Mouse (Mus musculus) midbrain, embryonic 11.5 days (tissue): ENCODE measurements around the gene Arid4a. TPM values are rescaled to one million over a fixed set of nuclear protein-coding genes. Genes with fewer than 3 reads are reported as not detected.
A peak's percentile ranks its signal among the peaks of the same experiment; 100 is the strongest.

Source experiments
- ATAC-seq: fragments of 200-750 bp; cut with Nextera tagmentation; 2 replicates; pipeline ENCODE4 v1.8.0; 2017; ENCODE audit warnings: moderate TSS enrichment, moderate library complexity; ENCODE audit not compliant: low FRiP score
- DNase-seq: peaks from one replicate; pipeline ENCODE4 v3.0.0; 2015; ENCODE audit warnings: low spot score; ENCODE audit errors: missing footprints
- H3K27ac ChIP-seq: fragments of 300-500 bp; sonication (generic); 2 replicates; pipeline ENCODE4 v1.5.1; 2014; ENCODE audit warnings: low read depth, low read length
- H3K27me3 ChIP-seq: fragments of 300-500 bp; sonication (generic); 2 replicates; pipeline ENCODE4 v1.6.1; 2014; ENCODE audit warnings: mild to moderate bottlenecking, low read length, moderate library complexity, mixed read lengths; ENCODE audit not compliant: control insufficient read depth, insufficient read depth
- H3K36me3 ChIP-seq: fragments of 300-500 bp; sonication (generic); 2 replicates; pipeline ENCODE4 v1.6.1; 2014; ENCODE audit warnings: mild to moderate bottlenecking, low read length, moderate library complexity, mixed read lengths; ENCODE audit not compliant: control insufficient read depth, insufficient read depth
- H3K4me1 ChIP-seq: fragments of 300-500 bp; sonication (generic); 2 replicates; pipeline ENCODE4 v1.6.1; 2014; ENCODE audit warnings: low read length; ENCODE audit not compliant: control insufficient read depth, insufficient read depth
- H3K4me2 ChIP-seq: fragments of 300-500 bp; sonication (generic); 2 replicates; pipeline ENCODE4 v1.6.1; 2014; ENCODE audit warnings: mild to moderate bottlenecking, moderate library complexity
- H3K4me3 ChIP-seq: fragments of 300-500 bp; sonication (generic); 2 replicates; pipeline ENCODE4 v1.5.1; 2014; ENCODE audit warnings: low read depth, low read length
- H3K9ac ChIP-seq: fragments of 300-500 bp; sonication (generic); 2 replicates; pipeline ENCODE4 v1.6.1; 2014; ENCODE audit warnings: low read length
- H3K9me3 ChIP-seq: fragments of 300-500 bp; sonication (generic); 2 replicates; pipeline ENCODE4 v1.6.1; 2016; ENCODE audit warnings: low read length; ENCODE audit not compliant: control insufficient read depth
- WGBS: fragments of 180-500 bp; shearing (Covaris S2); extraction: QIAGEN DNeasy Blood & Tissue Kit; methylation state at CpG from one replicate; pipeline ENCODE4 v1.1.7; 2014; 5-methylcytosine and 5-hydroxymethylcytosine counted together
- polyA plus RNA-seq: library from polyadenylated mRNA; unstranded; fragments of >200 nt; fragmentation: Nextera tagmentation; extraction: Ambion mirVana; gene quantifications from 2 replicates; pipeline ENCODE4 v1.2.1, GENCODE M21; 2014

Gene Arid4a
- polyA plus RNA-seq, 1 experiment from 2014 or later, result 34.5 TPM

DNA sequence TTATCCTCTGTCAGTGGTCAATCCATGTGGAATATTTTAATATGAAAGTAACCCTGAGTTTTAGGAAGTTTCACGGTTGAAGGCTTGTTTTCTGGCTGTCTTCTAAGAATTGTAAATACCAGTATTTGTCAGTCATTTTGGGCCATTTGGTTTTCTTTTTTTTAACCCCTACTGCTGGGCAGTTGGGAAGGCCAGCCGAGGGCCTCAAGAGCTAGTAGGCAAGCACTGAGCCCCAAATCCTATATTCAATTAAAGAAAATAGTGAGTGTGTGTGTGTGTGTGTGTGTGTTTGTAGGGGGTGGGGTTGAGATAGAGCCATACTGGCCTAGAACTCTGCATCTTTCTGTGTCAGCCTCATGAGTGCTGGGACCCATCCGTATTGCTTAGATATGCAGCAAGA, 39.9 kb upstream of the Arid4a start:
- no peak overlapping the region; the same call in 1 of the 2 replicates for H3K9ac ChIP-seq
- H3K4me2 ChIP-seq, result peak overlapping the region; percentile 58
- no peaks in the 10 kb centered on the region for H3K36me3 ChIP-seq
- H3K27ac ChIP-seq, result no peak overlapping the region
- DNase-seq (no peak), ATAC-seq (no peak)
- peaks cover 7% of the 10 kb centered on the region for H3K4me1 ChIP-seq
- H3K9me3 ChIP-seq, result no peaks in the 10 kb centered on the region
- no peaks in the 10 kb centered on the region for H3K27me3 ChIP-seq
- peak overlapping the region; percentile 92 for H3K4me3 ChIP-seq
- 81% methylated on average over 3 of the region's 3 CpGs for WGBS

DNA sequence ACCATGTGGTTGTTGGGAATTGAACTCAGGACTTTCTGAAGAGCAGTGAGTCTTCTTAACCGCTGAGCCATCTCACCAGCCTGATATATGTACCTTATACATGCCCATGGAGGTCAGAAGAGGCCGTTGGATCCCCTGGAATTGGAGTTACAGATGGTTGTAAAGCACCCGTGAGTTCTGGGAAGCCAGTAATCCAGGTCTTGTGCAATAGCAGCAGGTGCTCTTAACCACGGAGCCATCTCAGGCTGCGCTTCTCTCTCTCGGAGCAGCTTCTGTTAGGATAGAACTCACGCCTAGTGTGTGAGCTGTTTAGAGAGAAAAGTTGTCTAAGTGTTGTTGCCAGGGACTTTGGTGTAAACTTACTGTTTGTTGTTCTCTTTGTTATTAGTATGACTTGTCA, 37.4 kb upstream of the Arid4a start:
- H3K36me3 ChIP-seq, result no peaks in the 10 kb centered on the region
- DNase-seq, result no peak

DNA sequence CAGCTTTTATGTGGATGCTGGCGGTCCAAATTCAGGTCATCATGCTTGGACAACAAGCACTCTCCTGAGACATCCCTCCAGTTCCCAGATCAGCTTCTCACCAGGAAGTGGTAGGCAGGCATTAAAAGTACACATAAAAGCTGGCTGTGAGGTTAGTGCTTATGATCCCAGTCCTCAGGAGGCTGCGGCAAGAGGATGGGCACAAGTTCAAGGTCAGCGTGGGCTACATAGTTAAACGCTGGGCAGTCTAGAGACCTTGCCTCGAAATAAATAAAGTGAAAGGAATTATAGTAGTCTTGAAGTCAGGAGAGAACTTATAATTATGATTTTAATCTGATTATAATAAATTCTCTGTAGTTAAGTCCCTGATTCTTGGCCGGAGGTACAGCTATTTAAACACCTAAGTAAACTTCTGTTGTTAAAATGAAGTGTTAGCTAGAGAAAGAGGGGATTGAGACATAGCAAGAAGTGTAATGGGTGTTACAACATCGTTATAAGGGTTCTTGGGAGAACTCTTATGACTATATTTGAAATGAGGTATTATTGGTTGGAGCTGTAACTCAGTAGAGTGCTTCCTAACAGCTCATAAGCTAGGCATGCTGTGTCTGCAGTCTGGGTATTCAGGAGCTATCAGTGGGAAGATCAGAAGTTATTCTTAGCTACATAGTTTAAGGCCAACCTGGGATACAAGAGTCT, 30.8 kb upstream of the Arid4a start:
- Histone ChIP-seq H3K4me2 (no peak overlapping the region), H3K9me3 (no peaks in the 10 kb centered on the region), H3K9ac (no peak overlapping the region), H3K4me1 (no peaks in the 10 kb centered on the region), H3K4me3 (no peak overlapping the region), H3K27ac (no peak overlapping the region), H3K27me3 (no peaks in the 10 kb centered on the region), H3K36me3 (peaks cover 11% of the 10 kb centered on the region; the same call in 1 of the 2 replicates)
- ATAC-seq (no peak), DNase-seq (no peak)
- WGBS, result 96% methylated on average over 7 of the region's 7 CpGs

More for the DNA sequence above, 37.4 kb upstream of the Arid4a start:
- no peak for ATAC-seq
- H3K9ac ChIP-seq, result no peak overlapping the region
- no peak overlapping the region for H3K4me3 ChIP-seq
- no peaks in the 10 kb centered on the region for H3K27me3 ChIP-seq
- H3K4me1 ChIP-seq, result peaks cover 7% of the 10 kb centered on the region
- no peak overlapping the region for H3K4me2 ChIP-seq
- no peak overlapping the region for H3K27ac ChIP-seq
- 88% methylated on average over 7 of the region's 7 CpGs for WGBS
- no peaks in the 10 kb centered on the region for H3K9me3 ChIP-seq

DNA sequence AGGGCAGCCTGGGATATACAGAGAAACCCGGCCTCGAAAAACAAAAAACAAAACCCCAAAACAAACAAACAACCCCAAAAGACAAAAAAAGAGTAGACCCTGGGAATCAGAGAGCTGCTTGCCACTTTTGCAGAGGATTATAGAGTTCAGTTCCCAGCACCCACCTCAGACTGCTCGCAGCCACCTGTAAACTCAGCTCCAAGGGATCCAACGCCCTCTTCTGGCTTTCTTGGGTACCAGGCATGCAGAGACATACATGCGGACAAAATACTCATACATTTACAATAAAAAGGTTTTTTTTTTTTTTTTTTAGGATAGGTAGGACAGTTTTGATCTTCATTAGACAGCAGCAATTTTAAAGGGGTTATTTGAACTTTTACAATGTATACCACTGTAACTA, 18.6 kb upstream of the Arid4a start:
- Histone ChIP-seq H3K4me1 (no peaks in the 10 kb centered on the region), H3K27ac (no peak overlapping the region), H3K9ac (no peak overlapping the region), H3K4me3 (no peak overlapping the region), H3K9me3 (no peaks in the 10 kb centered on the region), H3K36me3 (peaks cover 5% of the 10 kb centered on the region; the same call in 1 of the 2 replicates), H3K4me2 (no peak overlapping the region), H3K27me3 (no peaks in the 10 kb centered on the region)
- DNase-seq (no peak), ATAC-seq (no peak)
- WGBS, result 87% methylated on average over 5 of the region's 5 CpGs

DNA sequence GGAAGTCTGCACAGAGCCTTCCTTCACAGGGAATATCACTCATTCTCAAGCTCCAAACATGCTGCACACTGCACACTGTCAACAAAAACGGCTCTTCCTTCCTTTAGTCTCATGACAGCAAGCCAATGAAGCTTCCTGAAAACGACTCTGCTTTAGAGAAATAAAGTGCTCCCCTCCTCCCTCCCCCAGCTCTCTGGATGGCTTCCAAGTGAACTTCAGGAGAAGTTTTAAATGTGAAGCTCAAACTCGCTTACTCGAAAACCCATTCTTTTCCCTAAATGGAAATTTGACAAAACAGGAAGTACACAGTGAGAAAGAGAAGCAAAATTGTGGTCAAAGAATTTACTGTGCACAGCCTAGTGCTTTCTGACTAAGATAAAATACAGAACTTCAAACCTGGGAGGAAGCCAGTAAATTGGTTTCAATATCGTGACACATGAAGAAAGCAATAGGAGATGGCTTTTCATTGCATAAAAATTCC, 16.3 kb upstream of the Arid4a start:
- H3K4me1 ChIP-seq, result no peaks in the 10 kb centered on the region
- no peak overlapping the region for H3K4me2 ChIP-seq
- H3K9me3 ChIP-seq, result no peaks in the 10 kb centered on the region
- no peaks in the 10 kb centered on the region for H3K27me3 ChIP-seq
- ATAC-seq (no peak), DNase-seq (no peak)
- peaks cover 4% of the 10 kb centered on the region; the same call in 1 of the 2 replicates for H3K36me3 ChIP-seq
- no peak overlapping the region for H3K4me3 ChIP-seq
- WGBS, result 70% methylated on average over 5 of the region's 5 CpGs
- H3K9ac ChIP-seq, result no peak overlapping the region
- H3K27ac ChIP-seq, result no peak overlapping the region

DNA sequence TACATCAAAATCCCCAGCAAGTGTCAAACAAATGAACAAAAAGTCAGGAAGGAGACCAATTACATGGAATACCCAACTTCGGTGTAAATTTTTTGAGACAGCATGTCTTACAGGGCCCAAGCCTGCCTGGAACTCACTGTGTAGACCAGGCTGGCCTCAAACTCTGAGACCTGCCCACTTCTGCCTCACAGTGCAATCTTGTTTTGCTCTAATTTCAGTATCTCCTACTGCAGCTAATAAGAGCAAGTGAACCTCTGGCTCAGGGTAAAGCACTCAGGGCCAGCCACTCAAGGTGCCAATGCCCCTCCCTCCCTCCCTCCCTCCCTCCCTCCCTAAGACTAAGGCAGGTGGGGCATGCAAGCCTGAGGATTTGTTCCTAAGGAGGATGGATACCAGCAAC, 15.4 kb upstream of the Arid4a start:
- no peak for DNase-seq
- no peak overlapping the region for H3K4me3 ChIP-seq
- H3K4me1 ChIP-seq, result no peaks in the 10 kb centered on the region
- H3K9ac ChIP-seq, result no peak overlapping the region
- no peaks in the 10 kb centered on the region for H3K27me3 ChIP-seq
- H3K4me2 ChIP-seq, result no peak overlapping the region
- H3K36me3 ChIP-seq, result peaks cover 4% of the 10 kb centered on the region
- no peak overlapping the region for H3K27ac ChIP-seq
- H3K9me3 ChIP-seq, result no peaks in the 10 kb centered on the region
- WGBS, result 87% methylated on average over 1 of the region's 1 CpGs
- no peak for ATAC-seq

- H3K9ac ChIP-seq, result no peak overlapping the region
- H3K36me3 ChIP-seq, result peaks cover 14% of the 10 kb centered on the region
- H3K4me1 ChIP-seq, result no peaks in the 10 kb centered on the region
- no peak for DNase-seq
- no peak overlapping the region for H3K4me3 ChIP-seq
- H3K9me3 ChIP-seq, result no peaks in the 10 kb centered on the region
- WGBS, result 82% methylated on average over 6 of the region's 6 CpGs
- H3K4me2 ChIP-seq, result no peak overlapping the region
- no peak for ATAC-seq
- H3K27me3 ChIP-seq, result no peaks in the 10 kb centered on the region
- no peak overlapping the region for H3K27ac ChIP-seq
Observed at GRCm38 (mm10) chr12:71001456-71001855, 14.3 kb upstream of the Arid4a start.

- ATAC-seq (no peak), DNase-seq (no peak)
- Histone ChIP-seq H3K4me2 (no peak overlapping the region), H3K9me3 (no peaks in the 10 kb centered on the region), H3K4me1 (no peaks in the 10 kb centered on the region), H3K4me3 (no peak overlapping the region), H3K27ac (no peak overlapping the region), H3K27me3 (no peaks in the 10 kb centered on the region), H3K36me3 (peaks cover 21% of the 10 kb centered on the region), H3K9ac (no peak overlapping the region)
- 91% methylated on average over 5 of the region's 6 CpGs for WGBS
Observed at GRCm38 (mm10) chr12:71003760-71004426, 11.9 kb upstream of the Arid4a start.

GRCm38 (mm10) chr12:71006141-71006540, 9.6 kb upstream of the Arid4a start:
- no peak for ATAC-seq
- no peaks in the 10 kb centered on the region for H3K4me1 ChIP-seq

More at GRCm38 (mm10) chr12:71006141-71006540, 9.6 kb upstream of the Arid4a start:
- Histone ChIP-seq H3K36me3 (peaks cover 27% of the 10 kb centered on the region), H3K9ac (no peak overlapping the region), H3K9me3 (no peaks in the 10 kb centered on the region), H3K27me3 (no peaks in the 10 kb centered on the region), H3K27ac (no peak overlapping the region), H3K4me3 (no peak overlapping the region), H3K4me2 (no peak overlapping the region)
- no peak for DNase-seq
- 91% methylated on average over 6 of the region's 6 CpGs for WGBS
